Mouse (Mus musculus) mouse trophoblast stem cell (cell line): ENCODE data around the gene Vps37c.

Experiments
- in situ Hi-C, 2 experiments: fragments of 300-500 bp; cut with MseI, MboI; formaldehyde crosslinking; loops; 2 replicates in 1 of 2; 3 replicates in 1 of 2; pipeline ENCODE4 v1.15.1; 2025

Gene Vps37c

GRCm38 (mm10) chr19:10712194-10712593 lies 23.7 kb downstream of the Vps37c start:
- in situ Hi-C loops = loop anchor here (10.0 to 25.0 kb wide), 2 partner anchors 233 to 250 kb away; partner anchors contain the start of genes Ccdc86 (in 1 of the 2) and Ms4a10 (in 1 of the 2)

GRCm38 (mm10) chr19:10712646-10713045 lies 24.1 kb downstream of the Vps37c start:
- in situ Hi-C loops = loop anchor here (10.0 to 25.0 kb wide), 2 partner anchors 232 to 250 kb away; partner anchors contain the start of genes Ccdc86 (in 1 of the 2) and Ms4a10 (in 1 of the 2)

GRCm38 (mm10) chr19:10713551-10713950 lies 25.0 kb downstream of the Vps37c start:
- in situ Hi-C loops = loop anchor here (10.0 to 25.0 kb wide), 2 partner anchors 231 to 249 kb away; partner anchors contain the start of genes Ccdc86 (in 1 of the 2) and Ms4a10 (in 1 of the 2)

- in situ Hi-C loops = loop anchor here (10.0 to 25.0 kb wide), 2 partner anchors 231 to 248 kb away; partner anchors contain the start of genes Ccdc86 (in 1 of the 2) and Ms4a10 (in 1 of the 2)
Observed at GRCm38 (mm10) chr19:10714168-10714567, 25.6 kb downstream of the Vps37c start.

- in situ Hi-C loops = loop anchor here (5.0 to 25.0 kb wide), 4 partner anchors 43 to 247 kb away; partner anchors contain the start of genes Ccdc86 (in 1 of the 2) and Ms4a10 (in 1 of the 2)
Observed at GRCm38 (mm10) chr19:10714682-10715475, 26.3 kb downstream of the Vps37c start.

- in situ Hi-C loops = loop anchor here (5.0 to 25.0 kb wide), 4 partner anchors 43 to 247 kb away; partner anchors contain the start of genes Ccdc86 (in 1 of the 2) and Ms4a10 (in 1 of the 2)
Observed at GRCm38 (mm10) chr19:10715476-10715875, 26.9 kb downstream of the Vps37c start.

GRCm38 (mm10) chr19:10718251-10718775 lies 29.8 kb downstream of the Vps37c start:
- in situ Hi-C loops = loop anchor here (5.0 to 25.0 kb wide), 4 partner anchors 46 to 244 kb away; partner anchors contain the start of genes Ccdc86 (in 1 of the 2) and Ms4a10 (in 1 of the 2)

GRCm38 (mm10) chr19:10719751-10720150 lies 31.2 kb downstream of the Vps37c start:
- in situ Hi-C loops = loop anchor here (5.0 to 25.0 kb wide), 4 partner anchors 47 to 243 kb away; partner anchors contain the start of genes Ccdc86 (in 1 of the 2) and Ms4a10 (in 1 of the 2)

GRCm38 (mm10) chr19:10720524-10720923 lies 32.0 kb downstream of the Vps37c start:
- in situ Hi-C loops = loop anchor here in 1 of 2 experiments (25.0 kb wide), 1 partner anchor 242 kb away; the partner anchor contains the start of gene Ms4a10

- in situ Hi-C loops = loop anchor here in 1 of 2 experiments (25.0 kb wide), 1 partner anchor 241 kb away; the partner anchor contains the start of gene Ms4a10
Observed at GRCm38 (mm10) chr19:10721064-10721463, 32.5 kb downstream of the Vps37c start.

- in situ Hi-C loops = loop anchor here in 1 of 2 experiments (25.0 kb wide), 1 partner anchor 239 kb away; the partner anchor contains the start of gene Ms4a10
Observed at GRCm38 (mm10) chr19:10723084-10723483, 34.5 kb downstream of the Vps37c start.

- in situ Hi-C loops = loop anchor here in 1 of 2 experiments (25.0 kb wide), 1 partner anchor 239 kb away; the partner anchor contains the start of gene Ms4a10
Observed at GRCm38 (mm10) chr19:10723649-10724048, 35.1 kb downstream of the Vps37c start.

- in situ Hi-C loops = loop anchor here in 1 of 2 experiments (25.0 kb wide), 1 partner anchor 238 kb away; the partner anchor contains the start of gene Ms4a10
Observed at GRCm38 (mm10) chr19:10724629-10725363, 36.3 kb downstream of the Vps37c start.

GRCm38 (mm10) chr19:10729889-10730288 lies 41.4 kb downstream of the Vps37c start:
- in situ Hi-C loops = no loop called here

- in situ Hi-C loops = no loop called here
Observed at GRCm38 (mm10) chr19:10730469-10730868, 41.9 kb downstream of the Vps37c start.

- in situ Hi-C loops = no loop called here
Observed at GRCm38 (mm10) chr19:10731975-10732374, 43.4 kb downstream of the Vps37c start.

GRCm38 (mm10) chr19:10732741-10733140 lies 44.2 kb downstream of the Vps37c start:
- in situ Hi-C loops = no loop called here

- in situ Hi-C loops = no loop called here
Observed at GRCm38 (mm10) chr19:10733501-10734127, 45.1 kb downstream of the Vps37c start.

GRCm38 (mm10) chr19:10734554-10734953 lies 46.0 kb downstream of the Vps37c start:
- in situ Hi-C loops = no loop called here

- in situ Hi-C loops = no loop called here
Observed at GRCm38 (mm10) chr19:10735061-10735460, 46.5 kb downstream of the Vps37c start.
